Mouse (Mus musculus) midbrain, postnatal 0 days (tissue): ENCODE data around the gene Cwc22. TPM values are rescaled to one million over a fixed set of nuclear protein-coding genes. Genes with fewer than 3 reads are reported as not detected.

Experiments
- ATAC-seq: fragments of 200-750 bp; cut with Nextera tagmentation; 2 replicates; pipeline ENCODE4 v1.8.0; 2017; ENCODE audit warnings: moderate number of reproducible peaks, mild to moderate bottlenecking, moderate TSS enrichment, moderate library complexity; ENCODE audit not compliant: low FRiP score
- DNase-seq: peaks from one replicate; pipeline ENCODE4 v3.0.0-alpha.2; 2015; ENCODE audit warnings: low spot score
- H3K27ac ChIP-seq: fragments of 300-500 bp; sonication (generic); 2 replicates; pipeline ENCODE4 v1.5.1; 2014; ENCODE audit warnings: low read depth, mild to moderate bottlenecking, low read length, mixed read lengths
- H3K27me3 ChIP-seq: fragments of 300-500 bp; sonication (generic); 2 replicates; pipeline ENCODE4 v1.6.1; 2014; ENCODE audit warnings: low read length, control low read depth, mixed read lengths; ENCODE audit not compliant: insufficient read depth
- H3K36me3 ChIP-seq: fragments of 300-500 bp; sonication (generic); 2 replicates; pipeline ENCODE4 v1.6.1; 2014; ENCODE audit warnings: low read length, control low read depth, mixed read lengths; ENCODE audit not compliant: insufficient read depth
- H3K4me1 ChIP-seq: fragments of 300-500 bp; sonication (generic); 2 replicates; pipeline ENCODE4 v1.6.1; 2014; ENCODE audit warnings: mild to moderate bottlenecking, control low read depth, antibody characterized with exemption, low read length, mixed read lengths; ENCODE audit not compliant: insufficient read depth
- H3K4me2 ChIP-seq: fragments of 300-500 bp; sonication (generic); 2 replicates; pipeline ENCODE4 v1.6.1; 2014; ENCODE audit warnings: low read depth, mild to moderate bottlenecking, low read length, mixed read lengths; ENCODE audit not compliant: poor library complexity, severe bottlenecking
- H3K4me3 ChIP-seq: fragments of 300-500 bp; sonication (generic); 2 replicates; pipeline ENCODE4 v1.5.1; 2014; ENCODE audit warnings: low read depth, mild to moderate bottlenecking, low read length, moderate library complexity
- H3K9ac ChIP-seq: fragments of 300-500 bp; sonication (generic); replicated peaks from 2 replicates; pipeline ENCODE4 v1.6.1; 2014; ENCODE audit warnings: mild to moderate bottlenecking, low read length, moderate library complexity, mixed read lengths; ENCODE audit not compliant: poor library complexity, severe bottlenecking
- H3K9me3 ChIP-seq: fragments of 300-500 bp; sonication (generic); 2 replicates; pipeline ENCODE4 v1.6.1; 2016; ENCODE audit warnings: low read length, control low read depth
- CTCF ChIP-seq: IDR thresholded peaks from 2 replicates; pipeline ENCODE4 v1.5.1; 2016; ENCODE audit warnings: antibody characterized with exemption, mild to moderate bottlenecking
- WGBS: fragments of 180-500 bp; shearing (Covaris S2); extraction: QIAGEN DNeasy Blood & Tissue Kit; methylation state at CpG from one replicate; pipeline ENCODE4 v1.1.7; 2014; 5-methylcytosine and 5-hydroxymethylcytosine counted together
- polyA plus RNA-seq: library from polyadenylated mRNA; unstranded; fragments of >200 nt; fragmentation: Nextera tagmentation; extraction: Ambion mirVana; gene quantifications from 2 replicates; pipeline ENCODE4 v1.2.1, GENCODE M21; 2015
- total RNA-seq: library from RNA; depleted of rRNA; stranded (reverse); fragments of >200 nt; gene quantifications from 2 replicates; pipeline ENCODE4 v1.2.3, GENCODE M21; 2014

Gene Cwc22
- total and polyA plus RNA-seq, 2 experiments from 2014 or later: 9.4 to 11.8 TPM

DNA sequence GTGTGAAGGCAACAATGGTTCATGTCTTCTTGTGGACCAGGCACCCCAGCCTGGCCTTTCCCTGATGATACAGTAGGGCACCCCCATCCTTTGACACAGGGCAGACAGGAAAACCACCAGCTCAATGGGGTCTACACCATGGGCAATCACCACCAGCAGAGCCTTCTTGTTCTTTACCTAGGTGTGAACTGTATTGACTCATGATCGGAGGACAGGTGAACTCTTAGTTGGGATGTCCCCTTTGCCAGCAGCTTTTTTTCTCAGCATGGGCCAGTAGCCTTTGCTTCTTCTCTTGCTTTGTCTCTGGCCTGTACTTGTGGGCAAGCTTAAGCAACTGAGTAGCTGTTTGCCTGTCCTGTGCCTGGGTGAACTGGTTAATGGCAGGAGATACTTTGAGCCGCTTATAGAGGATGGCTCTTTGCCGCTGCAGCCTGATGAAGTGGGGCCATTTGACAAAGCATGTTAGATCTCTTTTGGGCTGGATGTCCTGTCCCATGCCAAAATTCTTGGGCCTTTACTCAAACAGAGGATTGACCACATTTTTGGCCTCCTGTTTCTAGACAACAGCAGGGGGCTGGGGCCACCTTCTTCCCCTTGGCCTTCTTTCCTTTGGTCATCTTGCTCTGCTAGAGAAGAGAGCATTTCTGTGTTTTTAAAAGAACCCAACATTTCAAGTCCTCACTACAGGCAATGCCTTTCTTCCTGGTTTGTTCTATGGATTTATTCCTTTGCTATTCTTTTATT lies 16.4 kb upstream of the Cwc22 start:
- no peak overlapping the region for H3K27ac ChIP-seq
- H3K9ac ChIP-seq: no peak overlapping the region
- DNase-seq (no peak), ATAC-seq (no peak)
- no peak overlapping the region for H3K4me3 ChIP-seq
- WGBS: 99% methylated on average over 3 of the region's 3 CpGs
- no peak overlapping the region for H3K4me2 ChIP-seq
- no peaks in the 10 kb centered on the region for H3K27me3 ChIP-seq
- TF ChIP-seq CTCF: no peak
- H3K36me3 ChIP-seq: no peaks in the 10 kb centered on the region
- no peaks in the 10 kb centered on the region for H3K4me1 ChIP-seq
- no peaks in the 10 kb centered on the region for H3K9me3 ChIP-seq

DNA sequence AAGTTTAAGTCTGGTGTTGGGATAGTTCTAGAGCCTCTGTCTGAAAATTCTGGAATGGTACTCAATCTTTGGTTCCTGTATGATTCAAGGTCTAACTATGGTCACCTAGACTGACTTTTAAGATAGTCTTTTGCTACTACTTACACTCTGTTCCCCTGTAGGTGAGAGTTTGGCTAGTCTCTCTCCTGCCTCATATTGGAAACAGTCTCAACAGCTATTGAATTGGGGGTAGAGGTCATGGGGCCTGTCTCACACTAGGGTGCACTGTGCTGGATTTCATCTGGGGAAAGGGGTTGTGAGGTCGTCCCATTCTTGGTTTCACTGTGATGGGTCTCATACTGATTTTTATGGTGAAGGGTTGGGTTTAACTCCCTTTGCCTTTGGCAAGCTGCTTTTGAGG lies 15.1 kb upstream of the Cwc22 start:
- Histone ChIP-seq H3K27me3 (no peaks in the 10 kb centered on the region), H3K9ac (no peak overlapping the region), H3K4me3 (no peak overlapping the region), H3K36me3 (no peaks in the 10 kb centered on the region), H3K4me2 (no peak overlapping the region), H3K27ac (no peak overlapping the region), H3K4me1 (no peaks in the 10 kb centered on the region), H3K9me3 (no peaks in the 10 kb centered on the region)
- DNase-seq (no peak), ATAC-seq (no peak)
- WGBS: 70% methylated on average over 1 of the region's 1 CpGs
- no peak for TF ChIP-seq CTCF

DNA sequence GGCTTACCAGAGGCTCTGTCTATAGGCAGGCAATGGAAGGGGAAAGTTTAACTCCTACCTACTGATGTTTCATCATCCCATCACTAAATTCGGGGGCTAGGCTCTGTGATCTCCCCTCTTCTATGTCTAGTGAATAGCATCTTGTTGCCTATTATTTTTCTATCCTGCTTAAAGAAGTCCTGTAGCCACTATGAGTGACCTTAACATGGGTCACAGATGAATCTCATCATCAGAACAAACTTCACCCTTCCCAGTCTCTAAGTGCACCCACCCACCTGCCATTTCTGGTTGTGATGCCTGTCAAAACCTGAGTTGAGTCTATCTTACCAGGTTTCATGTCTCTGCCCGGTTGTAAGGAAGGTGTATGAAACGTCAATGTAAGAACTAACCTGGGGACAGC lies 14.5 kb upstream of the Cwc22 start:
- no peak overlapping the region for H3K4me2 ChIP-seq

DNA sequence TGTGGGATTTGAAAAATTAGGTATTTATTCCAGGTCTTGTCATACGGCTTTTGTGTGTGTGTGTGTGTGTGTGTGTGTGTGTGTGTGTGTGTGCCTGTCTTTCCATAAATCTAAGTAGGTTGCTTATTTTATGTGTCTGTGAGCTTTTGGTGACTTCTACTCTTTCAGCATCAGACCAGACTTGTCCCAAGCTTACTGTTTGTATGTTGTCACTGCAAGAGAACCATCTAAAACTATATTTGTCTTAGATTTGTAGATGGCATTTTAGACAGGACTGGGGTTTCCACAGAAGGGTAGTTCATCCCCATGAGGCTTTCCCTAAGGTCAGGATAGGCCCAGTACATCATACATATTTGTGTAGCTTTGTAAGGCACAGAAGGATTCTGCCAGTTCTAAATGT lies 13.2 kb upstream of the Cwc22 start:
- Histone ChIP-seq H3K4me2 (no peak overlapping the region), H3K4me3 (no peak overlapping the region), H3K4me1 (no peaks in the 10 kb centered on the region), H3K27me3 (no peaks in the 10 kb centered on the region), H3K9me3 (no peaks in the 10 kb centered on the region), H3K36me3 (no peaks in the 10 kb centered on the region), H3K27ac (no peak overlapping the region), H3K9ac (no peak overlapping the region)
- TF ChIP-seq CTCF: no peak
- DNase-seq (no peak), ATAC-seq (no peak)
- 100% methylated on average over 1 of the region's 1 CpGs for WGBS

More for the DNA sequence above, 14.5 kb upstream of the Cwc22 start:
- Histone ChIP-seq H3K27me3 (no peaks in the 10 kb centered on the region), H3K9me3 (no peaks in the 10 kb centered on the region), H3K4me1 (no peaks in the 10 kb centered on the region), H3K27ac (no peak overlapping the region), H3K9ac (no peak overlapping the region), H3K36me3 (no peaks in the 10 kb centered on the region), H3K4me3 (no peak overlapping the region)
- no peak for DNase-seq
- no peak for ATAC-seq
- TF ChIP-seq CTCF: no peak
- 79% methylated on average over 3 of the region's 3 CpGs for WGBS

DNA sequence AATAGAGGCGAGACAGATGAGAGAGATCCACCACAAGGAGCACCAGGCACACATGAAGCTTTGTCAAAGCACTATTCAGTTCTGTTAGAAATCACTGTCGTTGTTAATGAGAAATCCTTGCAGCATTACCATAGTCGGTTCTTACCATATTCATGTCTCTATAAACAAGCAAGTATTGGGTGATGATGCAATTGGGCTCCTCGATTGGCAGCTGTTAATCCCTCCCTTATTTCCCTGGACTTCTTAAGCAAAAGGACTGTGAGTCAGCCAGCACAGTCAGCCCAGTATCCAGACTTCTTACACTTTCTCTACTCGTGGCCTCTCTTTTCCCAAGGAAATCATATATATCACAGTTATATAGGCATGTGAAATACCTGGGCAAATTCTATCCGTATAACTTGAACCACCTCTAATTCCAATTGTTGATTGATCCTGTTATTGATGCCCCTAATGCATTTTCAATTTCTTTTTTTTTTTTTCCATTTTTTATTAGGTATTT lies 5.3 kb upstream of the Cwc22 start:
- H3K4me1 ChIP-seq: no peaks in the 10 kb centered on the region
- H3K4me2 ChIP-seq: no peak overlapping the region
- 86% methylated on average over 6 of the region's 6 CpGs for WGBS
- no peaks in the 10 kb centered on the region for H3K36me3 ChIP-seq
- H3K9ac ChIP-seq: no peak overlapping the region
- no peaks in the 10 kb centered on the region for H3K27me3 ChIP-seq
- no peak overlapping the region for H3K27ac ChIP-seq
- no peaks in the 10 kb centered on the region for H3K9me3 ChIP-seq
- no peak for TF ChIP-seq CTCF
- H3K4me3 ChIP-seq: no peak overlapping the region
- DNase-seq (no peak), ATAC-seq (no peak)

DNA sequence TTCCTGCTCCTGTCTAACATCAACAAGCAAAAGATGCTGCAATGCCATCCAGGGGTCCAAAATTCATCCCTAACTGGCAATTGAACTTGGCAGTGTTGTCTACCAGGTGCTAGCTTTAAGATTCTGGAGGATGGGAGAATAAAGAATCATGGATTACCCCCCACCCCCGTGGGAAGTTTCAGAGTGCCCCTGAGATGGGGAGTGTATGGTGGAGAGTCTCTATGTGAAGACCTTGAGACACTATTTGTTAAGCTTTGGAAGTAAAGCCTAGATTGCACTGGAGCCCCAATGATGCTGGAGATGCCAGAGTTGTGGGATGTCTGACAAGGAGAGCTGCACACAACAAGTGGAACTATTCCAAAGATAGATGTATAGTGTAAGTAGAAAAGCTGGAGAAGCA lies 3.9 kb upstream of the Cwc22 start:
- no peak overlapping the region for H3K27ac ChIP-seq
- H3K9ac ChIP-seq: no peak overlapping the region
- ATAC-seq (no peak), DNase-seq (no peak)
- whole genome bisulfite sequencing: 66% methylated on average over 1 of the region's 1 CpGs
- H3K4me1 ChIP-seq: no peaks in the 10 kb centered on the region
- no peaks in the 10 kb centered on the region for H3K36me3 ChIP-seq
- no peak for TF ChIP-seq CTCF
- no peak overlapping the region for H3K4me2 ChIP-seq
- H3K27me3 ChIP-seq: no peaks in the 10 kb centered on the region
- H3K9me3 ChIP-seq: no peaks in the 10 kb centered on the region
- H3K4me3 ChIP-seq: no peak overlapping the region
